Mouse (Mus musculus) gastrocnemius, postnatal 25 days (tissue): ENCODE results near the gene Zc3h7a. TPM values are rescaled to one million over a fixed set of nuclear protein-coding genes. Genes with fewer than 3 reads are reported as not detected.
A peak's percentile ranks its signal among the peaks of the same experiment; 100 is the strongest.
"Not testable (repeated sequence)": the region's sequence is repeated elsewhere in the genome, so short reads cannot be mapped to it uniquely, and the experiment has no call there.

Source experiments
- DNase-seq: peaks from one replicate; pipeline ENCODE4 v3.0.0; 2022
- long read RNA-seq, 2 experiments: library from polyadenylated mRNA; stranded (forward); transcript quantifications; one replicate each; pipeline ENCODE4 v2.0.0; 2021
- total RNA-seq, 2 experiments: library from RNA; stranded (reverse); gene quantifications; 1 replicate in 1 of 2; 2 replicates in 1 of 2; pipeline ENCODE4 v1.2.3; 2021

Zc3h7a gene
- total RNA-seq, result 10 to 100 TPM; 18.0 to 18.5 TPM
- long read RNA-seq, experiment 1, partial matches to known transcripts, result 1 of 10 reads
- long read RNA-seq, experiment 1, other reads (novel, unspliced or antisense), result 6 of 10 reads
- long read RNA-seq, experiment 2, transcript Zc3h7a-201 (23 exons, 3,825 nt), result major isoform, 10 of 16 reads
- long read RNA-seq, experiment 2, partial matches to known transcripts, result 3 of 16 reads
- long read RNA-seq, experiment 2, other reads (novel, unspliced or antisense), result 3 of 16 reads

GRCm38 (mm10) chr16:11176208-11176883 lies at the start of gene Zc3h7a:
Gene Zc3h7a (minus strand): TSS chr16:11176393.
- peak; percentile 92 for DNase-seq

- DNase-seq, result no peak
Measured at GRCm38 (mm10) chr16:11217801-11218200, 41.6 kb upstream of the Zc3h7a start.

GRCm38 (mm10) chr16:11203600-11204390 lies 27.6 kb upstream of the Zc3h7a start:
- DNase-seq, result no peak

GRCm38 (mm10) chr16:11202571-11203554 lies 26.7 kb upstream of the Zc3h7a start, which contains the start of gene Rsl1d1:
Gene Rsl1d1 (minus strand): TSS chr16:11203331.
- DNase-seq, result peak; percentile 86

GRCm38 (mm10) chr16:11201740-11202394 lies 25.7 kb upstream of the Zc3h7a start:
- no peak for DNase-seq

GRCm38 (mm10) chr16:11200247-11200646 lies 24.1 kb upstream of the Zc3h7a start:
- no peak for DNase-seq

- DNase-seq, result no peak
Measured at GRCm38 (mm10) chr16:11198467-11198866, 22.3 kb upstream of the Zc3h7a start.

- no peak for DNase-seq
Measured at GRCm38 (mm10) chr16:11197052-11197451, 20.9 kb upstream of the Zc3h7a start.

- no peak for DNase-seq
Measured at GRCm38 (mm10) chr16:11193231-11193630, 17.0 kb upstream of the Zc3h7a start.

GRCm38 (mm10) chr16:11190150-11190549 lies 14.0 kb upstream of the Zc3h7a start:
- DNase-seq, result no peak

- no peak for DNase-seq
Measured at GRCm38 (mm10) chr16:11177404-11177803, 1.2 kb upstream of the Zc3h7a start.

- DNase-seq, result no peak
Measured at GRCm38 (mm10) chr16:11176884-11177244, 671 bp upstream of the Zc3h7a start.

GRCm38 (mm10) chr16:11175489-11176207 lies 545 bp downstream of the Zc3h7a start:
- DNase-seq, result peak; percentile 65

- no peak for DNase-seq
Measured at GRCm38 (mm10) chr16:11175100-11175488, 1.1 kb downstream of the Zc3h7a start.

GRCm38 (mm10) chr16:11174671-11175081 lies 1.5 kb downstream of the Zc3h7a start:
- peak; percentile 8 for DNase-seq

GRCm38 (mm10) chr16:11171679-11172078 lies 4.5 kb downstream of the Zc3h7a start:
- no peak for DNase-seq

GRCm38 (mm10) chr16:11166431-11166830 lies 9.8 kb downstream of the Zc3h7a start:
- DNase-seq, result no peak

- no peak for DNase-seq
Measured at GRCm38 (mm10) chr16:11164695-11165255, 11.4 kb downstream of the Zc3h7a start.

GRCm38 (mm10) chr16:11157721-11158120 lies 18.5 kb downstream of the Zc3h7a start:
- not testable (repeated sequence) for DNase-seq

GRCm38 (mm10) chr16:11154500-11154899 lies 21.7 kb downstream of the Zc3h7a start:
- DNase-seq, result no peak
